9 mouse cellular contexts compared by ENCODE assay signal in the genomic region with DNA sequence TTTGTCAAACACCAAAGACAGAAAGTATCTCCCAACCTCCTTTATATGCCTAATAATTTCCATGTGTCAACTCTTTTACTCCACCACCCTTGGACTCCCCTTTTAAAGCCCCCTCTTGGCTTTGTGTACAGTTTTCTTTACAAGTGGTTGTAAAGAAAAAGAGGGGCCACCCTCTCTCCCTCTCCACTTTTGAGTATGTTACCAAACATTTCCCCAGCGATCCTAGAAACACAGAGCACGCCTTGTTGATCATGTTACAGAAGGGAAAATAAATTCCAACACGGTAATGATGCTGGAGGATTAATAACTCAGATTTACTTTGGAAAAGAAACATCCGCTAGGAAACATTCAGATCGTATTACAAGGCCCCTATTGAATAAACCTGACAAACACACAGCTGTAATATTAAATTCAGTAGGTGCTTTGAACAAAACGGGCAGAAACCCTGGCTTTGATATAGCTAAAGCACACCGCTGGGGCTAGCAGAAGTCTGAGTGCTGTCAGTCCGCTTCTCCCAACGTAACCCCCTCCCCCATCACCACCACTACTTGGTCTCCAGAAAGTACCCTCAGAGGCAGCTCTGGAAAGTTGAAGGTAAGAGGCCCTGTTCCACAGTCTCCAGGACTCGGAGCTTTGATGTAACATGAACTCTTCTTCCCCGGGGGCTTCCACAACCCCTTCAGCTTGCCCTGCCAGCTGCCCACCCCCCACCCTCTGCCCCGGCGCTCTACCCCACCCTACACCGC. TPM values are rescaled to one million over a fixed set of nuclear protein-coding genes. Genes with fewer than 3 reads are reported as not detected.
A peak's percentile ranks its signal among the peaks of the same experiment; 100 is the strongest.
DNase-seq lines count a peak whose midpoint lies in the region; ATAC-seq and TF ChIP-seq lines count a peak whose summit lies in the region.
"Had no signal": no experiment of that assay in that cellular context is flagged by ENCODE, and none has a peak within 500 bp of the region (broad histone marks: within the 10 kb centered on the region; RNA-seq: fewer than 3 reads in every experiment).

No protein-coding gene starts in this region.

- WGBS in hindbrain, embryonic 12.5 days: 8% methylated on average over 14 of the region's 14 CpGs
- 14% methylated on average over 14 of the region's 14 CpGs for WGBS in lung, postnatal 0 days

- H3K9ac ChIP-seq in ES-E14 (ENCODE audit: insufficient read depth, low read depth, low read length, poor library complexity, severe bottlenecking): peak overlapping the region; percentile 68
- H3K9ac ChIP-seq in hindbrain, embryonic 12.5 days: peak overlapping the region; percentile 38; the same call in 1 of the 2 replicates
- H3K9ac ChIP-seq in lung, postnatal 0 days (replicated peaks; ENCODE audit: low read depth): peak overlapping the region; percentile 39

- H3K36me3 ChIP-seq in ES-E14 (ENCODE audit: control insufficient read depth, insufficient read depth, low read length, poor library complexity, severe bottlenecking): peaks cover 20% of the 10 kb centered on the region
- H3K36me3 ChIP-seq in hindbrain, embryonic 12.5 days: no peaks in the 10 kb centered on the region
- no peaks in the 10 kb centered on the region for H3K36me3 ChIP-seq in lung, postnatal 0 days (ENCODE audit: insufficient read depth, low read length)

- DNase-seq in cerebellum, postnatal 10 days: peak; percentile 6 to 8
- DNase-seq in cerebellum, adult 8-10 months: no peak
- DNase-seq in ES-E14 (ENCODE audit: low read depth, low spot score): no peak
- DNase-seq in lung, postnatal 0 days (ENCODE audit: low spot score): peak; percentile 16
- DNase-seq in frontal cortex, postnatal 25 days (ENCODE audit: low spot score in 2 of 2): no peak
- DNase-seq in adrenal gland, postnatal 36 days: no peak
- DNase-seq in urinary bladder, postnatal 25 days (ENCODE audit: low spot score): no peak

- H3K4me3 ChIP-seq in ES-E14 (ENCODE audit: insufficient read depth in 1 of 2, low read depth in 1 of 2, low read length in 2 of 2, poor library complexity in 1 of 2, severe bottlenecking in 1 of 2): peak overlapping the region; percentile 53 to 77; a peak in 3 of 4 replicates
- H3K4me3 ChIP-seq in hindbrain, embryonic 12.5 days: peak overlapping the region; percentile 54
- H3K4me3 ChIP-seq in lung, postnatal 0 days (ENCODE audit: low read depth, low read length): peak overlapping the region; percentile 60

- TF ChIP-seq EP300 in lung, postnatal 0 days (IDR thresholded peaks at IDR 0.05): no peak

- no peaks in the 10 kb centered on the region for H3K9me3 ChIP-seq in ES-E14 (ENCODE audit: control insufficient read depth, insufficient read depth, low read depth, low read length)
- H3K9me3 ChIP-seq in hindbrain, embryonic 12.5 days (replicated peaks): no peaks in the 10 kb centered on the region
- no peaks in the 10 kb centered on the region for H3K9me3 ChIP-seq in lung, postnatal 0 days (ENCODE audit: low read length)

- H3K4me1 ChIP-seq in ES-E14 (ENCODE audit: control insufficient read depth in 2 of 2, insufficient read depth in 2 of 2, low read length in 2 of 2, poor library complexity in 1 of 2): peaks cover 0 to 8% of the 10 kb centered on the region in 2 experiments; a peak in 2 of 4 replicates
- peaks cover 49% of the 10 kb centered on the region for H3K4me1 ChIP-seq in hindbrain, embryonic 12.5 days
- peaks cover 20% of the 10 kb centered on the region for H3K4me1 ChIP-seq in lung, postnatal 0 days (ENCODE audit: insufficient read depth, low read depth, low read length)

- H3K27ac ChIP-seq in ES-E14 (ENCODE audit: insufficient read depth, low read depth, low read length, poor library complexity, severe bottlenecking): no peak overlapping the region
- peak overlapping the region; percentile 35; the same call in 1 of the 2 replicates for H3K27ac ChIP-seq in hindbrain, embryonic 12.5 days
- peak overlapping the region; percentile 57; the same call in 1 of the 2 replicates for H3K27ac ChIP-seq in lung, postnatal 0 days (ENCODE audit: low read length)

- H3K4me2 ChIP-seq in hindbrain, embryonic 12.5 days (replicated peaks): peak overlapping the region; percentile 83
- H3K4me2 ChIP-seq in lung, postnatal 0 days (replicated peaks; ENCODE audit: low read depth, low read length): peak overlapping the region; percentile 60

- in situ Hi-C loops in ES-E14 (cut with MboI; ENCODE audit: low sequenced_read_pairs in 2 of 2, unreplicated experiment in 2 of 2): no loop called here

- no peak for TF ChIP-seq CTCF in lung, postnatal 0 days (IDR thresholded peaks at IDR 0.05)

- peaks cover 91% of the 10 kb centered on the region for H3K27me3 ChIP-seq in hindbrain, embryonic 12.5 days
- H3K27me3 ChIP-seq in lung, postnatal 0 days (replicated peaks; ENCODE audit: insufficient read depth, low read length): no peaks in the 10 kb centered on the region

- ATAC-seq in hindbrain, embryonic 12.5 days (ENCODE audit: low FRiP score): no peak
- no peak for ATAC-seq in lung, postnatal 0 days

TF ChIP-seq in ES-E14, 5 proteins besides CTCF, POLR2A, EP300 and RAD21:
- TF ChIP-seq MAFK (IDR thresholded peaks at IDR 0.05; ENCODE audit: insufficient read depth, low read depth, low read length) (no peak), CHD2 (IDR thresholded peaks at IDR 0.05; ENCODE audit: low read depth, low read length) (no peak), HCFC1 (IDR thresholded peaks at IDR 0.05; ENCODE audit: borderline replicate concordance, insufficient read depth, low read length) (no peak), ZNF384 (IDR thresholded peaks at IDR 0.05; ENCODE audit: low read depth, low read length) (no peak)

RNA-seq across cellular contexts. Expression of gene Bmp4, which starts 5.3 kb away (rescaled TPM):
- 36.5 and 73.9 TPM in 2 replicates for total RNA-seq in ES-E14 (2012; rRNA removed)
- polyA plus RNA-seq in hindbrain, embryonic 12.5 days (2016; fragmentation: Nextera tagmentation; extraction: Ambion mirVana): 16.6 and 25.0 TPM in 2 replicates
- polyA plus RNA-seq in lung, postnatal 0 days (2015; fragmentation: Nextera tagmentation; extraction: Ambion mirVana): 34.3 and 42.7 TPM in 2 replicates
- 10 to 100 TPM; 12.1 to 18.5 TPM for total RNA-seq in adrenal gland, postnatal 36 days (2021)

RNA-seq across cellular contexts. Expression of gene Gm15217, which starts 5.9 kb away (rescaled TPM):
- not detected in 2 replicates for total RNA-seq in ES-E14 (2012; rRNA removed)
- not detected in 2 replicates for polyA plus RNA-seq in hindbrain, embryonic 12.5 days (2016; fragmentation: Nextera tagmentation; extraction: Ambion mirVana)
- polyA plus RNA-seq in lung, postnatal 0 days (2015; fragmentation: Nextera tagmentation; extraction: Ambion mirVana): 0.76 and 0.93 TPM in 2 replicates
- not detected for total RNA-seq in adrenal gland, postnatal 36 days (2021)
- total RNA-seq: layer of hippocampus, adult 8-10 months had no signal

Comparison
In these comparisons a context has a peak if more than half of its experiments do, and no peak if none do; other contexts are left out.
1. DNase-seq: peak in cerebellum, postnatal 10 days (2 of 2) and lung, postnatal 0 days (single experiment); none in cerebellum, adult 8-10 months (single experiment), ES-E14 (single experiment), frontal cortex, postnatal 25 days (0 of 2), adrenal gland, postnatal 36 days (0 of 2) and urinary bladder, postnatal 25 days (single experiment).
2. Peak in every context shown above with its lines, with median percentiles within 50 percentile points of each other: H3K4me3 ChIP-seq and H3K9ac ChIP-seq.